Mouse (Mus musculus) lung, embryonic 16.5 days (tissue): ENCODE results near the gene Trim47. TPM values are rescaled to one million over a fixed set of nuclear protein-coding genes. Genes with fewer than 3 reads are reported as not detected.
"Not testable (repeated sequence)": the region's sequence is repeated elsewhere in the genome, so short reads cannot be mapped to it uniquely, and the experiment has no call there.

ENCODE experiments used
- ATAC-seq: fragments of 200-750 bp; cut with Nextera tagmentation; 2 replicates; pipeline ENCODE4 v1.8.0; 2017; ENCODE audit warnings: low read depth, mild to moderate bottlenecking, moderate library complexity
- H3K27ac ChIP-seq: fragments of 300-500 bp; sonication (generic); 2 replicates; pipeline ENCODE4 v1.5.1; 2014; ENCODE audit warnings: mild to moderate bottlenecking, control low read depth, low read length
- H3K27me3 ChIP-seq: fragments of 300-500 bp; sonication (generic); 2 replicates; pipeline ENCODE4 v1.6.1; 2014; ENCODE audit warnings: low read depth, low read length, mixed read lengths; ENCODE audit not compliant: control insufficient read depth, insufficient read depth
- H3K36me3 ChIP-seq: fragments of 300-500 bp; sonication (generic); 2 replicates; pipeline ENCODE4 v1.6.1; 2014; ENCODE audit warnings: low read length; ENCODE audit not compliant: control insufficient read depth, insufficient read depth
- H3K4me1 ChIP-seq: fragments of 300-500 bp; sonication (generic); replicated peaks from 2 replicates; pipeline ENCODE4 v1.6.1; 2014; ENCODE audit warnings: low read length, mixed read lengths; ENCODE audit not compliant: control insufficient read depth, insufficient read depth
- H3K4me2 ChIP-seq: fragments of 300-500 bp; sonication (generic); 2 replicates; pipeline ENCODE4 v1.6.1; 2014; ENCODE audit warnings: low read depth, low read length, control low read depth
- H3K4me3 ChIP-seq: fragments of 300-500 bp; sonication (generic); 2 replicates; pipeline ENCODE4 v1.5.1; 2014; ENCODE audit warnings: mild to moderate bottlenecking, low read length, control low read depth
- H3K9ac ChIP-seq: fragments of 300-500 bp; sonication (generic); 2 replicates; pipeline ENCODE4 v1.6.1; 2014; ENCODE audit warnings: low read length, control low read depth
- H3K9me3 ChIP-seq: fragments of 300-500 bp; sonication (generic); 2 replicates; pipeline ENCODE4 v1.6.1; 2016; ENCODE audit warnings: low read length; ENCODE audit not compliant: control insufficient read depth
- WGBS: fragments of 180-500 bp; shearing (Covaris S2); extraction: QIAGEN DNeasy Blood & Tissue Kit; methylation state at CpG from one replicate; pipeline ENCODE4 v1.1.7; 2014; 5-methylcytosine and 5-hydroxymethylcytosine counted together
- polyA plus RNA-seq: library from polyadenylated mRNA; unstranded; fragments of >200 nt; fragmentation: Nextera tagmentation; extraction: Ambion mirVana; gene quantifications from 2 replicates; pipeline ENCODE4 v1.2.1, GENCODE M21; 2015

Trim47 gene
- polyA plus RNA-seq, 1 experiment from 2014 or later: 20.4 TPM

DNA sequence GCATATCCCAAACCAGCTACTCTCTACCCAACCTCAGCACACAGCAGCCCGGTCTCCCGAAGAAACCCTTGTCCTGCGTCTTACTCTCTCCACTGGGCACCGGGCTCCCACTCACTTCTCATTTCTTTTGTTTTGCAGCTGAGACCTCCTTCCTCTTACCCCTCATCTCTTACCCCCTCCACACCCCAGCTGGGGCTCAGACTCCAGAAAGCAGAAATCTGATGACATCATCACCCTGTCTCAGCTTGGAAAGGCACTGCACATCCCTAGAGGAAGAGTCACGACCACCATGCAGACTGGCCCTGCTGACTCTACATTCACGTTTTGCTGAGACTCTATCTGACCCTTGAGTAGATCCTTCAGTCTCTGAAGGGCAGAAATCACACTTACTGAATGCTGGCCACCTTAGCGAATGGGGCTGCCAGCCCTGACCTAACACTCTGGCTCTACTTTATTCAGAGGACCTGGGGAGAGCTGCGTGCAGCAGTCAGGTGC, 3.0 kb upstream of the Trim47 start:
- 0 out of 2 replicates have a peak, but pooled peaks cover 2% of the 10 kb centered on the region for H3K9me3 ChIP-seq
- peaks cover 25% of the 10 kb centered on the region for H3K4me1 ChIP-seq
- no peaks in the 10 kb centered on the region for H3K27me3 ChIP-seq
- peak overlapping the region; percentile 66 for H3K4me3 ChIP-seq
- peaks cover 23% of the 10 kb centered on the region for H3K36me3 ChIP-seq
- peak overlapping the region; percentile 96 for H3K27ac ChIP-seq
- H3K4me2 ChIP-seq: peak overlapping the region; percentile 61
- peak; percentile 0; the same call in 1 of the 2 replicates for ATAC-seq
- WGBS: 38% methylated on average over 8 of the region's 8 CpGs
- H3K9ac ChIP-seq: peak overlapping the region; percentile 79

DNA sequence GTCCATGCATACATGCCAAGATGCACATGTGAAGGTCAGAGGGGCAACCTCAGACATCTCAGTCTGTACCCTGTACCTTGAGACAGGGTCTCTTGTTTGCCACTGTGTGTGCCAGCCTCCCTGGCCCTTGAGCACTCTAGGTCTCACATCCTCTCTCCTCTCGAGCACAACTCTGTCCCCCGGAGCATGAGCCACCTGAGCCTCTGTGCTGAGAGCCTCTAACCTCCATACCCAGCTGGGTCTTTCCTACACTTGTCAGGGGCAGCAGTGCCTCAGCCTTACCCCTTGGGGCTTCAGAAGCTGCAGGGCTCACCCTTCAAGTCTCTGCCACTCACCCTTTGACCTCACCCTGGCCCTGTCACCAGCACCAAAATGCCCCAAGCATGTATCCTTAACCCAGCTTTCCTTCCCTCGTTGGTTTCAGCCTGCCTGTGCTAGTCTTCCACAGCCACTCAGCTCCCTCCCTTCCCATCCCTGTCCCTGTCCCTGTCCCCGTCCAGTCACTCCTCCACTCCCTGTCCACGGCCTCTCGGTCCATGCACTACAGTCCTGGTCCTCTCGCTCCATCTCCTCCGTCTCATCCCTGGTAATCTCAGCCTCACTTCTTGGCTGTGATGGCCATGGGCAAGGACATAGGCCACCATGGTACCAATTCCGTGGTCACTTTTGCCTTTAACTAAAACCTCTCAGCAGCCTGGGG, 2.2 kb upstream of the Trim47 start:
- peak overlapping the region; percentile 79 for H3K9ac ChIP-seq
- H3K27ac ChIP-seq: no peak overlapping the region
- H3K4me3 ChIP-seq: no peak overlapping the region
- H3K9me3 ChIP-seq: 0 out of 2 replicates have a peak, but pooled peaks cover 2% of the 10 kb centered on the region
- H3K4me2 ChIP-seq: peak overlapping the region; percentile 61; the same call in 1 of the 2 replicates
- H3K36me3 ChIP-seq: peaks cover 17% of the 10 kb centered on the region
- WGBS: 84% methylated on average over 9 of the region's 9 CpGs
- no peak for ATAC-seq
- H3K4me1 ChIP-seq: peaks cover 25% of the 10 kb centered on the region
- H3K27me3 ChIP-seq: no peaks in the 10 kb centered on the region

DNA sequence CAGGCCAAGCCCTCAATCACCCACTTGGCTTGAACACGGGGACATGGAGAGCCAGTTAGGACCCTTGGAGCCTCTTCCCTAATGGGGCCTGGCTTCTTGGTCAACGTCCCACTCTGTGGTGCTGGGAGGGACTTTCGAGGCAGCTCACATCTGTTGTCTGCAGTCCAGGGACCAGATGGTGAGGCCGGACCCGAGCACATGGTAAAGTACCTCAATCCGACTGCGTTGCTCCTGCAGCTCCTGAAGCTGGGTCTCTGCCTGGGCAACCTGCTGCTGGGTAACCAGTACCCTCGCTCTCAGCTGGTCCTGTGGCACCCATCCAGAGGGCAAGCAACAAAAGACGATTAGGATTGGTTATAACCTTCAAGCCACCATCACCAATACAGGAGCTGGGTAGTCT, 976 bp upstream of the Trim47 start:
- ATAC-seq: no peak
- H3K9me3 ChIP-seq: 0 out of 2 replicates have a peak, but pooled peaks cover 2% of the 10 kb centered on the region
- H3K36me3 ChIP-seq: peaks cover 15% of the 10 kb centered on the region
- peak overlapping the region; percentile 51; the same call in 1 of the 2 replicates for H3K27ac ChIP-seq
- H3K4me3 ChIP-seq: no peak overlapping the region
- H3K27me3 ChIP-seq: no peaks in the 10 kb centered on the region
- WGBS: 64% methylated on average over 9 of the region's 9 CpGs
- peaks cover 25% of the 10 kb centered on the region for H3K4me1 ChIP-seq
- peak overlapping the region; percentile 40; the same call in 1 of the 2 replicates for H3K9ac ChIP-seq
- peak overlapping the region; percentile 46; the same call in 1 of the 2 replicates for H3K4me2 ChIP-seq

DNA sequence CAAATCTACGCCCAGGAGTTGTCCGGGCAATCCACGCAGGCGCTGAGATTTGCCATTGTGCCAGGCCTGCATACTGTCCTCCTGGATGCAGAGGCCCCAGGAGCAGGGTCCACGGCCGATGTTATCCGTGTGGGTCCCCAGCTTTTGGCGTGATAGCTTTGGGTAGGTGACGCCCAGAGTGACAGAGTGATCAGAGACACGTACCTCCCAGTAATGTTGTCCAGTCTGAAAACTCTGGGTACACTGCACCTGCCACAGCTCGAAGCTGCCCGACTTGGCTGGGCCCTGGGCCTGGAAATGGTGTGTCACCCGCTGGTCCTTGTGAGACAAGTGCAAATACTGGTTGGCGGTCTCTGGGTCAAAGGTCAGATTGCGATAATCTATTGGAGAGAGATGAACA, 749 bp downstream of the Trim47 start:
- Histone ChIP-seq H3K27me3 (no peaks in the 10 kb centered on the region), H3K4me3 (no peak overlapping the region), H3K9ac (no peak overlapping the region), H3K27ac (no peak overlapping the region), H3K9me3 (0 out of 2 replicates have a peak, but pooled peaks cover 2% of the 10 kb centered on the region), H3K4me2 (no peak overlapping the region), H3K36me3 (peaks cover 18% of the 10 kb centered on the region), H3K4me1 (peaks cover 19% of the 10 kb centered on the region)
- ATAC-seq: no peak
- whole genome bisulfite sequencing: 88% methylated on average over 15 of the region's 15 CpGs

DNA sequence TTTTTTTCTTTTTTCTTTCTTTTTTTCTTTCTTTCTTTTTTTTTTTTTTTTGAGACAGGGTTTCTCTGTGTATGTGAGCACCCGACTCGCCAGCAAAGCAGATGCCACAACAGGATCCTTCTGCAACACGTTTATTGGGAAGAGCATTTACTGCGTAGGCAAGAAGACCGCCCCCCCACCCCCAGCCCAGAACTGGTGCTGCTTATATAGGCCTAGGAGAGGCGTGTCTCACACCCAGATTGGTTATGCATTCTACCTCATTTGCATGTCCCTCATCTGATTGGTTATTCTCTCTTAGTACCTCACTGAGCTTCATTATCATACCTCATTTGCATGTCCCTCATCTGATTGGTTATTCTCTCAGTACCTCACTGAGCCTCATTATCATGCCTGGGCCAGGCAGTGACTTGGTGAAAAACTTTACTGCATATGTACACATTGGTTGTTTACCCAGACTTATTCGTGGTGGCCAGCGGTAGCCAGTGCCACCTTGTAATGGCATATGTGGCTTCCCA, 5.2 kb downstream of the Trim47 start:
- not testable (repeated sequence) for H3K4me1 ChIP-seq, ATAC-seq, H3K27me3 ChIP-seq, H3K9me3 ChIP-seq, H3K27ac ChIP-seq, H3K9ac ChIP-seq, H3K4me3 ChIP-seq, H3K4me2 ChIP-seq
- peaks cover 18% of the 10 kb centered on the region for H3K36me3 ChIP-seq
- WGBS: 96% methylated on average over 8 of the region's 8 CpGs

DNA sequence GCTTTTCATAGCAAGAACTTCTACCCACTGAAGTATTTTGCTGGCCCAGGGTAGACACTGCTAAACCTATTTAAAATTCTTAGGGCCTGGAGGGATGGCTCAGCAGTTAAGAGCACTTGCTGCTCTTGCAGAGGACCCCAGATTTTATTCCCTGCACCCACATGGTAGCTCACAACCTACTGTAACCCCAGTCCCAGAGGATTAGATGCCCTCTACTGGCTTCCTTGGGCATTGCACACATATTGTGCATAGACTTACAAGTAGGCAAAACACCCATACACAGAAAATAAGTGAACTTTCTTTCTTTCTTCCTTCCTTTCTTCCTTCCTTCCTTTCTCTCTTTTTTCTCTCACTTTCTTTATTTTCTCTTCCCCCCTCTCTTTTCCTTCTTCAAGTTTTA, 9.2 kb downstream of the Trim47 start:
- no peaks in the 10 kb centered on the region for H3K4me1 ChIP-seq
- no peak overlapping the region for H3K4me3 ChIP-seq
- no peak overlapping the region for H3K9ac ChIP-seq
- no peak overlapping the region for H3K4me2 ChIP-seq
- no peaks in the 10 kb centered on the region for H3K9me3 ChIP-seq
- no peaks in the 10 kb centered on the region for H3K27me3 ChIP-seq
- H3K27ac ChIP-seq: no peak overlapping the region
- ATAC-seq: no peak
- peaks cover 6% of the 10 kb centered on the region for H3K36me3 ChIP-seq

DNA sequence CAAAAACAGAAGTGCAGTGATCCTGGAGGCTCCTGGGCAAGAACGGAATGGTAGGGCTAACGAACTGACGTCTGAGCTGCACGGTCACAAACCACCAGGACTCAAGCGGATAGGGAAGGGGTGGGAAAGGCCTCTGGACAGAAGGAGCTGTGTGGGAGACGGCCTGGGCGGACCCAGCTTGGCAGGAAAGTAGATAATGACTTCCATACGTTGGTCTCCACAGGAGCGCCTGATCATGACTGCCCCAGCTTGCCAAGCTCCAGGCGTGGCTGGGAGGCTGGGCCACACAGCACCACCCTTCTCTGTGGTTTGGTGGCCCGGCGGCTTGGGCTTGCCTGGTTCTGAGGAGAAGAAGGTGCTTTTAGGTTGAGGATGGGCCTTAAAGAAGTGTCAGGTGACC, 9.8 kb downstream of the Trim47 start:
- H3K27me3 ChIP-seq: no peaks in the 10 kb centered on the region
- H3K4me3 ChIP-seq: no peak overlapping the region
- no peak overlapping the region for H3K27ac ChIP-seq
- H3K36me3 ChIP-seq: peaks cover 2% of the 10 kb centered on the region; the same call in 1 of the 2 replicates
- no peaks in the 10 kb centered on the region for H3K9me3 ChIP-seq
- H3K9ac ChIP-seq: no peak overlapping the region
- no peak for ATAC-seq
- no peaks in the 10 kb centered on the region for H3K4me1 ChIP-seq
- H3K4me2 ChIP-seq: no peak overlapping the region
- 74% methylated on average over 12 of the region's 12 CpGs for WGBS

DNA sequence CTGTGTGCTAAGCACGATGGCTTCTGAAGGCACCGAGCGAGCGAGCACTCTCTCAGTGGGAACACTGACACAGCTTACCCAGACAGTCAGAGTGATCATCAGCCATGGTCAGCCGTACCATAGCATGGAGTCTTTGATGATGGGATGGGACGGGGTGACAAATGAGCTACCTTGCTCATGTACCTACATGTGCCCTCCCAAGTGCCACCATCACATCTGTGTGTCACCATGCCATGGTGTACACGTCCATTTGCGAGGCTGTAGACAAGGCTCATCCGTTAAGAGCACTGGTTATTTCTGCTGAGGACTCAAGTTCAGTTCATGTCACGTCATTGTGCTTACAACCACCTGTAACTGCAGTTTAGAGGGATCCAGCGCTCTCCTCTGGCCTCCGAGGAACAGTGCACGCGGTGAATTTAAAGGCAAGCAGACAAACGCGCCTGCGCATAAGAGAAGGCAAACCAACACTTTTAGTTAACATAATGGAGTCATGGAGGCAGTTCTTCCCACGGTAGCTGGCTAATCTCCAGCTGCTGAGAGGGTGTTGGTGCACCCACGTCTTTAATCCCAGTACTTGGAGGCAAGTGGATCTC, 15.3 kb downstream of the Trim47 start:
- H3K36me3 ChIP-seq: no peaks in the 10 kb centered on the region
- no peaks in the 10 kb centered on the region for H3K9me3 ChIP-seq
- H3K27me3 ChIP-seq: peaks cover 34% of the 10 kb centered on the region
- no peak overlapping the region for H3K9ac ChIP-seq
- H3K4me3 ChIP-seq: no peak overlapping the region
- no peak overlapping the region for H3K4me2 ChIP-seq
- WGBS: 84% methylated on average over 19 of the region's 19 CpGs
- H3K4me1 ChIP-seq: peaks cover 37% of the 10 kb centered on the region
- no peak for ATAC-seq
- no peak overlapping the region for H3K27ac ChIP-seq

DNA sequence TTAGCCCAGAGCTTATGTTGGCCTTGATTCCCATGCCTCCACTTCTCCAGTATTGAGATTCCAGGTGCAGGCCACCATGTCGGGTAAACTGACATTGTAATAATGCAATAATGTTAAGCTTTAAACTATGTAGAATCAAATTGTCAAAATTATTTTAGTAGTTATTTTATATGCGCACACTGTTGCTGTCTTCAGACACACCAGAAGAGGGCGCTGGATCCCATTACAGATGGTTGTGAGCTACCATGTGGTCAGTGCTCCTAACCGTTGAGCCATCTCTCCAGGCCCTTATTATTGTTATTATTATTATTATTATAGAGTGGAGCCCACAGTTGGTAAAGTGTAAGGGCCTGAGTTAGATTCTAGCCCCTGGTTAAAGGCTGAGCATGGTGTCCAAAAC, 15.9 kb downstream of the Trim47 start:
- Histone ChIP-seq H3K4me1 (peaks cover 44% of the 10 kb centered on the region), H3K9me3 (no peaks in the 10 kb centered on the region), H3K27me3 (peaks cover 34% of the 10 kb centered on the region), H3K27ac (no peak overlapping the region), H3K9ac (no peak overlapping the region), H3K4me2 (no peak overlapping the region), H3K4me3 (no peak overlapping the region), H3K36me3 (no peaks in the 10 kb centered on the region)
- ATAC-seq: no peak
- 81% methylated on average over 4 of the region's 4 CpGs for WGBS
